Mouse (Mus musculus) ovary, postnatal 10 days (tissue): ENCODE measurements around the gene Slco6c1.

ENCODE experiments used
- DNase-seq: peaks from one replicate; pipeline ENCODE4 v3.0.0; 2022; ENCODE audit warnings: low spot score

The Slco6c1 gene

GRCm38 (mm10) chr1:97128201-97128600, at the start of gene Slco6c1:
Gene Slco6c1 (minus strand): TSS chr1:97128301.
- DNase-seq: no peak

GRCm38 (mm10) chr1:97038982-97039381, 89.1 kb downstream of the Slco6c1 start:
- no peak for DNase-seq

GRCm38 (mm10) chr1:97038548-97038947, 89.6 kb downstream of the Slco6c1 start:
- no peak for DNase-seq

DNA sequence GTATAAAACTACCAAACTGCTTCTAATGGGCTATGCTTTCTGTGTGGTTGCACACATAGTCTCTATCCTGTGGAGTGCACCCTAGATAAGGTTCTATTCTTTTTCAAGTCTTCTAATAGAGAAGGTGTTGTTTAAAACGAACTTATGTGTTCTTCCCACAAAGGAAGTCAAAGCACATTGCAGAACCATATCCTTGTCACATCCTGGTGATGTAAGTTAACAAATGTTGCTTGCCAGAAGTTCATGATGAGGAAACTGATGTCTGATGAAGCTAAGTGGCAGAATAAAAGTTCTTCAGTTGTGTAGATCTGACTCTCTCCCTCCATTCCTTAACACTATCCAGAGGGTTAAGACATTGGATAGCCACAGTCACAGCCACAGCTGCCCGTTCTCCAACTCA, 90.1 kb downstream of the Slco6c1 start:
- DNase-seq: no peak

GRCm38 (mm10) chr1:97021388-97021787, 106.7 kb downstream of the Slco6c1 start:
- DNase-seq: no peak

DNA sequence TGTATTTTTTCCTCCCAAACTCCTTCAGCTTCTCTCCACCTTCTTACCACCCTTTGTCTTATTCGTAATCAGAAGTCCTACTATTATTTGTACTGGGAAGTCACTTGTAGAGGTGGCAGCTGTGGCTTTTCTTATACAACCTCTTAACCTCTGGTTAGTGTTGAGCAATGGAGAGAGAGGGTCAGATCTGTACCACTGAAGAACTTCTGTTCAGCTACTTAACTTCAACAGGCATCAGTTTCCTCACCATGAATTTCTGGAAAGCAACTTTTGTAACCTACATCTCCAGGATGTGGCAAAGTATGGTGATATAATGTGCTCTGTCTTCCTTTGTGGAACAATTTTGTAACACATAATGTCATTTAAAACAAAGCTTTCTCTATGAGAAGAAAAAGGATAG, 108.7 kb downstream of the Slco6c1 start:
- no peak for DNase-seq

DNA sequence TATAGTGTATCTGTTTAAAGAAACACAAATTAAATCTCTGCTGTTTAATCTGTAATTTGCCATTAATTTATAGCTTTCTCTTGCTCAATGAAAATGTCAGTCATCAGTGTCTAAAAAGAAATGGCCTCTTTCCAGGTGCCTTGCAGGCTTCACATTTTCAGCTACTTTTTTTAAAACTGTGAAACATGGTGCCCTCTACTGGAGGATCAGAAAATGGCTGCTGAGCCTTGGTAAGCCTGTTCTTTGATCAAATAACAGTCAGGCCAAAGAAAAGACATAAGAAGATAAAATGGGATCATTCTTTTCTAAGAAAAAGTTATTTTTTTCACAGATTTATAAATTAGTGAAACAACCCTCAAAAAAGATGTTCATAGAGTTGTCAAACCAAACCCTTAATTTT, 109.1 kb downstream of the Slco6c1 start:
- DNase-seq: no peak
